Mouse (Mus musculus): ENCODE results near the gene Bub1. TPM values are rescaled to one million over a fixed set of nuclear protein-coding genes. Genes with fewer than 3 reads are reported as not detected.

Gene Bub1
- polyA plus RNA-seq, 1 experiment from 2014 or later, result 67.0 TPM

DNA sequence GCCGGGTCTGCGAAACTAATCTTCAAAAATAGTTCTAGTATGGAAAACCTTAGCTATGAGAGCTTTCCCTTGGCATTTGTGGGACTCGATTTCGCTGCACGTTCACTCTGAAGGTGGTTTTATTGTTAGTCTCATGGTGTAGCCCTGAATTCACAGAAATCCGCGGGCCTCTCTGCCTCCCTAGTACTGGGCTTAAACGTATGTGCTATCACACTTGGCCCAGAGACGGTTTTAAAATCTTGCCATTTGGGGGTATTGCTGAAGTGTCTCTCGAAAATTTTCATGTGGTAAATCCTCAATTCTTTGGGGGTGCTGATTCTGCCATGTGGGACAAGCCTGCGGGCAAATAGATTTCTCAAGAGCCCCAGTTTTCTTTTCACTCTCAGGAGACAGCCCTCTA, 42.5 kb downstream of the Bub1 start:
- ATAC-seq (replicated peaks; ENCODE audit: low FRiP score) (no peak), DNase-seq (ENCODE audit: low spot score) (no peak)
- Histone ChIP-seq H3K36me3 (ENCODE audit: control insufficient read depth, insufficient read depth, low read length) (no peaks in the 10 kb centered on the region), H3K9ac (ENCODE audit: low read length) (peak overlapping the region; percentile 87), H3K27me3 (ENCODE audit: control insufficient read depth, insufficient read depth, low read length) (no peaks in the 10 kb centered on the region), H3K4me3 (ENCODE audit: low read depth, low read length) (peak overlapping the region; percentile 60), H3K27ac (ENCODE audit: low read depth, low read length) (peak overlapping the region; percentile 50; the same call in 1 of the 2 replicates), H3K9me3 (ENCODE audit: control insufficient read depth, low read length) (no peaks in the 10 kb centered on the region), H3K4me1 (replicated peaks; ENCODE audit: control insufficient read depth, insufficient read depth, low read length) (peaks cover 7% of the 10 kb centered on the region; the same call in 1 of the 2 replicates), H3K4me2 (ENCODE audit: low read depth, low read length, severe bottlenecking) (peak overlapping the region; percentile 83)
- 5% methylated on average over 11 of the region's 11 CpGs for WGBS

DNA sequence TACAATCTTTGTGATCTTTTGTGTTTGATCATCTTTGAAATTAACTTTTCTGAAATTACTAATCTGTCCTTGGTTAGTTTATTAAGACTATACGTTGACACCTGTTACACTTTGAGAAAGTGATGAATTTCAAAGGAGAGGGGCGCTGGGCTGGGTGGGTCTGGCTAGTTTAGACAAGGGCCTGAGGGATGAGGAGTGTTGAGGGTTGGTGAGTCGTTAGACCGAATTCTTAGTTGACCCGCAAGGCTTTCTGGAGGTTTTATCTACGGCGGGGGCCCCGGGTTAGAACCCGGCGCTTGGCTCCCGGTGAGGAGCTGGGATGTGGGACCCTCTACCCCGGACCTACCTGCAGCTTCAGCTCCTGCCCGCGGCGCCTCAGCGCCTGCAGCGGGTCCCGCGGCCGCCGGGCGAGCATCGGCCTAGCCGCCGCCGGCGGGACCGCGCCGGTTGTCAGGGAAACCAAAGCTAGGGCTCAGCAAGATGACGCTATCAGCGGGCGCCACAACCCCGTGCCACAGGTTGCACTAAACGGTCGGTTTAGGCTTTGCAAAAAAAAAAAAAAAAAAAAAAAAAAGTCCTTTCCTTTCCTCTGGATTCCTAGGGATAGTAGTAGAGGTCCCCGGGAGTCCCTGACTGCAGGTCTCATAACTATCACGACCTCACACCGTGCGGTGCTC, 43.1 kb downstream of the Bub1 start, which contains the start of gene Nphp1:
Gene Nphp1 (minus strand): TSS at position 458 of the 677 bp plus-strand sequence.
- H3K4me2 ChIP-seq (ENCODE audit: low read depth, low read length, severe bottlenecking), result peak within 1 kb of the TSS; percentile 83
- peak within 1 kb of the TSS; percentile 60 for H3K4me3 ChIP-seq (ENCODE audit: low read depth, low read length)
- no peaks in the 10 kb centered on the region for H3K27me3 ChIP-seq (ENCODE audit: control insufficient read depth, insufficient read depth, low read length)
- H3K36me3 ChIP-seq (ENCODE audit: control insufficient read depth, insufficient read depth, low read length), result no peaks in the 10 kb centered on the region
- no peaks in the 10 kb centered on the region for H3K9me3 ChIP-seq (ENCODE audit: control insufficient read depth, low read length)
- ATAC-seq (replicated peaks; ENCODE audit: low FRiP score) (peak; percentile 77), DNase-seq (ENCODE audit: low spot score) (peak; percentile 91)
- peak within 1 kb of the TSS; percentile 87 for H3K9ac ChIP-seq (ENCODE audit: low read length)
- WGBS, result under 1% methylated on average over 40 of the region's 40 CpGs
- peak within 1 kb of the TSS; percentile 50; the same call in 1 of the 2 replicates for H3K27ac ChIP-seq (ENCODE audit: low read depth, low read length)
- H3K4me1 ChIP-seq (replicated peaks; ENCODE audit: control insufficient read depth, insufficient read depth, low read length), result peaks cover 7% of the 10 kb centered on the region; the same call in 1 of the 2 replicates

DNA sequence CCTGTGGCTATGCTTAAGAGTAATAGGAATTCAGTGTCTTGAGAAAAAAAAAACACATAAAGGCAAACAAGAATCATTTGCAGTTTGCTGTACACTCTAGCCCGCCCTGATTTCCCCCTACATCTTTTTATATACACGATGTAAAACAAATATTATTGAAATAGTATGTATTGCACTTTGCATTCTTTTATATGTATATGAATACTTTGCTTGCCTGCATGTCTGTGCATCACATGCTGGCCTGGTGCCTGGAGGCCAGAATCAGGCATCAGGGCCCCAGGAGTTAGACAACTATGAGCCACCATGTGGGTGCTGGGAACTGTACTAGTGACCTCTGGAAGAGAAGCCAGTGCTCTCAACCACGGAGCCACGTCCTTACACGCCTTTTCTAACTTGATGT, 44.4 kb downstream of the Bub1 start:
- Histone ChIP-seq H3K4me2 (ENCODE audit: low read depth, low read length, severe bottlenecking) (no peak overlapping the region), H3K4me3 (ENCODE audit: low read depth, low read length) (no peak overlapping the region), H3K9me3 (ENCODE audit: control insufficient read depth, low read length) (no peaks in the 10 kb centered on the region), H3K4me1 (replicated peaks; ENCODE audit: control insufficient read depth, insufficient read depth, low read length) (peaks cover 7% of the 10 kb centered on the region; the same call in 1 of the 2 replicates), H3K9ac (ENCODE audit: low read length) (no peak overlapping the region), H3K27me3 (ENCODE audit: control insufficient read depth, insufficient read depth, low read length) (no peaks in the 10 kb centered on the region), H3K27ac (ENCODE audit: low read depth, low read length) (no peak overlapping the region), H3K36me3 (ENCODE audit: control insufficient read depth, insufficient read depth, low read length) (no peaks in the 10 kb centered on the region)
- 90% methylated on average over 5 of the region's 5 CpGs for WGBS
- DNase-seq (ENCODE audit: low spot score) (no peak), ATAC-seq (replicated peaks; ENCODE audit: low FRiP score) (no peak)

DNA sequence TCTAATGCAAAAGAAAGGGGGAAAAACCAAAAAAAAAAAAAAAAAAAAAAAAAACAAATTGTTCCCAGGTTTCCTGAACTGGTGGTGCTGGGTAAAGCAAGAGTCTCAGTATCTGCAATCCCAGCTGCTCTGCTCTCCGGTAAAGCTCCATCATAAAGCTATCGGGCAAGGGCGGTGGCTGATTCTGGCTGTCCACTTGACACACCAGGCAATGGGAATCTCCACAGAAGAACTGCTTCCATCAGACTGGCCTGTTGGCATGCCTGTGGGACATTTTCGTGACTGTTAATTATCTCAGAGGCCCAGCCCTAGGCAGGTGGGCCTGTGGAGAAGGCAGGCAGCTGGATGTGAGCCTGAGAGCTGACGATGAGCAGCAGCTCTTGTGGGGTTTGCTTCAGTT, 53.2 kb downstream of the Bub1 start:
- DNase-seq (ENCODE audit: low spot score) (no peak), ATAC-seq (replicated peaks; ENCODE audit: low FRiP score) (no peak)
- Histone ChIP-seq H3K4me2 (ENCODE audit: low read depth, low read length, severe bottlenecking) (no peak overlapping the region), H3K4me3 (ENCODE audit: low read depth, low read length) (no peak overlapping the region), H3K4me1 (replicated peaks; ENCODE audit: control insufficient read depth, insufficient read depth, low read length) (peaks cover 2% of the 10 kb centered on the region; the same call in 1 of the 2 replicates), H3K27me3 (ENCODE audit: control insufficient read depth, insufficient read depth, low read length) (no peaks in the 10 kb centered on the region), H3K9ac (ENCODE audit: low read length) (no peak overlapping the region), H3K9me3 (ENCODE audit: control insufficient read depth, low read length) (no peaks in the 10 kb centered on the region), H3K27ac (ENCODE audit: low read depth, low read length) (no peak overlapping the region), H3K36me3 (ENCODE audit: control insufficient read depth, insufficient read depth, low read length) (no peaks in the 10 kb centered on the region; the same call in 1 of the 2 replicates)
- 89% methylated on average over 5 of the region's 5 CpGs for WGBS

GRCm38 (mm10) chr2:127775013-127775412, 56.7 kb downstream of the Bub1 start:
- no peak overlapping the region for H3K27ac ChIP-seq (ENCODE audit: low read depth, low read length)
- H3K27me3 ChIP-seq (ENCODE audit: control insufficient read depth, insufficient read depth, low read length), result no peaks in the 10 kb centered on the region
- no peaks in the 10 kb centered on the region; the same call in 1 of the 2 replicates for H3K36me3 ChIP-seq (ENCODE audit: control insufficient read depth, insufficient read depth, low read length)
- H3K9ac ChIP-seq (ENCODE audit: low read length), result no peak overlapping the region
- peak; percentile 61; the same call in 1 of the 2 replicates for ATAC-seq (replicated peaks; ENCODE audit: low FRiP score)
- WGBS, result 59% methylated on average over 3 of the region's 3 CpGs
- no peaks in the 10 kb centered on the region for H3K9me3 ChIP-seq (ENCODE audit: control insufficient read depth, low read length)
- DNase-seq (ENCODE audit: low spot score), result no peak
- H3K4me1 ChIP-seq (replicated peaks; ENCODE audit: control insufficient read depth, insufficient read depth, low read length), result peaks cover 2% of the 10 kb centered on the region; the same call in 1 of the 2 replicates
- no peak overlapping the region for H3K4me2 ChIP-seq (ENCODE audit: low read depth, low read length, severe bottlenecking)
- H3K4me3 ChIP-seq (ENCODE audit: low read depth, low read length), result no peak overlapping the region

- Histone ChIP-seq H3K27me3 (ENCODE audit: control insufficient read depth, insufficient read depth, low read length) (no peaks in the 10 kb centered on the region), H3K9ac (ENCODE audit: low read length) (no peak overlapping the region; the same call in 1 of the 2 replicates), H3K27ac (ENCODE audit: low read depth, low read length) (peak overlapping the region; percentile 72; the same call in 1 of the 2 replicates), H3K4me2 (ENCODE audit: low read depth, low read length, severe bottlenecking) (peak overlapping the region; percentile 18; the same call in 1 of the 2 replicates), H3K9me3 (ENCODE audit: control insufficient read depth, low read length) (no peaks in the 10 kb centered on the region), H3K36me3 (ENCODE audit: control insufficient read depth, insufficient read depth, low read length) (no peaks in the 10 kb centered on the region; the same call in 1 of the 2 replicates), H3K4me1 (replicated peaks; ENCODE audit: control insufficient read depth, insufficient read depth, low read length) (peaks cover 2% of the 10 kb centered on the region; the same call in 1 of the 2 replicates), H3K4me3 (ENCODE audit: low read depth, low read length) (no peak overlapping the region)
- 0% methylated on average over 1 of the region's 1 CpGs for WGBS
- ATAC-seq (replicated peaks; ENCODE audit: low FRiP score) (peak; percentile 82), DNase-seq (ENCODE audit: low spot score) (no peak)
These were observed 57.1 kb downstream of the Bub1 start for GRCm38 (mm10) chr2:127774578-127774941.

- peak; percentile 78 for ATAC-seq (replicated peaks; ENCODE audit: low FRiP score)
- no peaks in the 10 kb centered on the region; the same call in 1 of the 2 replicates for H3K36me3 ChIP-seq (ENCODE audit: control insufficient read depth, insufficient read depth, low read length)
- 24% methylated on average over 15 of the region's 15 CpGs for WGBS
- DNase-seq (ENCODE audit: low spot score), result peak; percentile 61
- H3K4me3 ChIP-seq (ENCODE audit: low read depth, low read length), result no peak overlapping the region
- H3K27me3 ChIP-seq (ENCODE audit: control insufficient read depth, insufficient read depth, low read length), result no peaks in the 10 kb centered on the region
- peak overlapping the region; percentile 18; the same call in 1 of the 2 replicates for H3K4me2 ChIP-seq (ENCODE audit: low read depth, low read length, severe bottlenecking)
- H3K9me3 ChIP-seq (ENCODE audit: control insufficient read depth, low read length), result no peaks in the 10 kb centered on the region
- no peak overlapping the region; the same call in 1 of the 2 replicates for H3K9ac ChIP-seq (ENCODE audit: low read length)
- H3K27ac ChIP-seq (ENCODE audit: low read depth, low read length), result peak overlapping the region; percentile 72; the same call in 1 of the 2 replicates
- H3K4me1 ChIP-seq (replicated peaks; ENCODE audit: control insufficient read depth, insufficient read depth, low read length), result peaks cover 2% of the 10 kb centered on the region; the same call in 1 of the 2 replicates
These were observed 57.6 kb downstream of the Bub1 start for GRCm38 (mm10) chr2:127773938-127774577.

DNA sequence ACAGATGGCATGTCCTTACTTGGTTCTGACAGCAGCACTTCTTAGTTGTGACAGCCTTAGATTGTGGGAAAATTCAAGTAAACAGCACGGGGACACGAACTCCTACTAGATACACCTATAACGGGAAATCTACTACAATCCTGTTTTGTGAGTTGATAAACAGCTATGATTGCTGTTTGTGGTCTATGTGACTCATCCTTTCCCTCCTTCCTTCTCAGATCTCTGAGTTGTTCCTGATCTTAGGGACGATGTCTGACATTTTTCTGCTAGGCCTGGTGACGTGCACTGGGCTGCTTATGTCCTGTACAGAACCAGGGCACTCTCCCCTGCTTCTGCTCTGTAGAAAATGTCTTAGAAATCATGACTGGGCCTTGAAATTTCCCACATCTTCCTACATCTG, 70.1 kb downstream of the Bub1 start:
- 94% methylated on average over 5 of the region's 5 CpGs for WGBS
- no peaks in the 10 kb centered on the region; the same call in 1 of the 2 replicates for H3K36me3 ChIP-seq (ENCODE audit: control insufficient read depth, insufficient read depth, low read length)

More for the DNA sequence above, 70.1 kb downstream of the Bub1 start:
- Histone ChIP-seq H3K9me3 (ENCODE audit: control insufficient read depth, low read length) (no peaks in the 10 kb centered on the region), H3K27ac (ENCODE audit: low read depth, low read length) (no peak overlapping the region), H3K4me1 (replicated peaks; ENCODE audit: control insufficient read depth, insufficient read depth, low read length) (no peaks in the 10 kb centered on the region), H3K9ac (ENCODE audit: low read length) (no peak overlapping the region), H3K27me3 (ENCODE audit: control insufficient read depth, insufficient read depth, low read length) (no peaks in the 10 kb centered on the region), H3K4me3 (ENCODE audit: low read depth, low read length) (no peak overlapping the region), H3K4me2 (ENCODE audit: low read depth, low read length, severe bottlenecking) (no peak overlapping the region)
- ATAC-seq (replicated peaks; ENCODE audit: low FRiP score) (no peak), DNase-seq (ENCODE audit: low spot score) (no peak)

All from forebrain, embryonic 11.5 days (tissue).